Mouse (Mus musculus) ES-E14 (cell line): Measurements from ENCODE around the gene Map7d1. TPM values are rescaled to one million over a fixed set of nuclear protein-coding genes. Genes with fewer than 3 reads are reported as not detected.

Experiments used
- DNase-seq: peaks from one replicate; pipeline ENCODE4 v3.0.0-alpha.2; 2013; ENCODE audit warnings: low read depth, low spot score
- H3K27ac ChIP-seq: 2 replicates; pipeline ENCODE4 v1.5.1; 2012; ENCODE audit warnings: low read depth, mild to moderate bottlenecking, low read length, moderate library complexity, mixed read lengths; ENCODE audit not compliant: poor library complexity, insufficient read depth, severe bottlenecking
- H3K36me3 ChIP-seq: 2 replicates; pipeline ENCODE4 v1.6.1; 2012; ENCODE audit warnings: mild to moderate bottlenecking, low read length, moderate library complexity, mixed read lengths; ENCODE audit not compliant: control insufficient read depth, poor library complexity, insufficient read depth, severe bottlenecking
- H3K4me1 ChIP-seq, 2 experiments: fragments of 150-350 bp in 1 of 2; sonication (generic) in 1 of 2; 2 replicates each; pipeline ENCODE4 v1.6.1; 2012; ENCODE audit warnings: low read length in 2 of 2, mild to moderate bottlenecking in 1 of 2, mixed read lengths in 1 of 2; ENCODE audit not compliant: control insufficient read depth in 2 of 2, insufficient read depth in 2 of 2, poor library complexity in 1 of 2
- H3K4me3 ChIP-seq, 2 experiments: fragments of 150-350 bp in 1 of 2; sonication (generic) in 1 of 2; 2 replicates each; pipeline ENCODE4 v1.5.1; 2012; ENCODE audit warnings: low read length in 2 of 2, low read depth in 1 of 2, mild to moderate bottlenecking in 1 of 2, mixed read lengths in 1 of 2; ENCODE audit not compliant: insufficient read depth in 1 of 2, poor library complexity in 1 of 2, severe bottlenecking in 1 of 2
- H3K9ac ChIP-seq: 2 replicates; pipeline ENCODE4 v1.6.1; 2012; ENCODE audit warnings: low read depth, mild to moderate bottlenecking, low read length, mixed read lengths; ENCODE audit not compliant: poor library complexity, insufficient read depth, severe bottlenecking
- H3K9me3 ChIP-seq: fragments of 150-350 bp; sonication (generic); 2 replicates; pipeline ENCODE4 v1.6.1; 2012; ENCODE audit warnings: low read depth, mild to moderate bottlenecking, low read length; ENCODE audit not compliant: control insufficient read depth, insufficient read depth
- CHD2 ChIP-seq: IDR thresholded peaks from 2 replicates; pipeline ENCODE4 v1.6.1; 2014; ENCODE audit warnings: mild to moderate bottlenecking, low read depth, low read length, inconsistent platforms
- HCFC1 ChIP-seq: IDR thresholded peaks from 2 replicates; pipeline ENCODE4 v1.6.1; 2012; ENCODE audit warnings: low read length, inconsistent platforms, borderline replicate concordance; ENCODE audit not compliant: insufficient read depth
- MAFK ChIP-seq: IDR thresholded peaks from 2 replicates; pipeline ENCODE4 v1.6.1; 2014; ENCODE audit warnings: mild to moderate bottlenecking, low read depth, low read length, inconsistent platforms; ENCODE audit not compliant: insufficient read depth
- ZC3H11A ChIP-seq: IDR thresholded peaks from 2 replicates; pipeline ENCODE4 v1.6.1; 2012; ENCODE audit warnings: low read depth, mild to moderate bottlenecking, inconsistent platforms, low read length, borderline replicate concordance
- ZNF384 ChIP-seq: IDR thresholded peaks from 2 replicates; pipeline ENCODE4 v1.6.1; 2012; ENCODE audit warnings: low read depth, low read length, inconsistent platforms
- in situ Hi-C, 2 experiments: fragments of 600-800 bp; cut with MboI; formaldehyde crosslinking; loops; one replicate each; pipeline ENCODE4 v1.15.1; 2025; ENCODE audit warnings: low sequenced_read_pairs in 2 of 2, inconsistent platforms in 1 of 2; ENCODE audit not compliant: unreplicated experiment in 2 of 2
- total RNA-seq: library from RNA; depleted of rRNA; stranded (reverse); fragments of 300-350 nt; gene quantifications from 2 replicates; pipeline ENCODE4 v1.2.3, GENCODE M21; 2012

Gene Map7d1
- total RNA-seq, 1 experiment: 27.1 TPM

GRCm38 (mm10) chr4:126202303-126203181, 53.6 kb downstream of the Map7d1 start, which contains the start of gene Thrap3:
Gene Thrap3, minus strand, starts transcription at chr4:126202760.
- Histone ChIP-seq H3K9me3 (no peaks in the 10 kb centered on the region), H3K9ac (peak within 1 kb of the TSS; percentile 98), H3K27ac (peak within 1 kb of the TSS; percentile 96), H3K36me3 (peaks cover 5% of the 10 kb centered on the region; the same call in 1 of the 2 replicates), H3K4me3 (peak within 1 kb of the TSS; percentile 91 to 94), H3K4me1 (peaks cover 11 to 20% of the 10 kb centered on the region in 2 experiments)
- peak; percentile 94 for DNase-seq
- in situ Hi-C loops: no loop called here
- no peak for TF ChIP-seq ZC3H11A
- TF ChIP-seq ZNF384: no peak
- TF ChIP-seq CHD2: no peak
- TF ChIP-seq MAFK: no peak
- TF ChIP-seq HCFC1: peak; percentile 97

DNA sequence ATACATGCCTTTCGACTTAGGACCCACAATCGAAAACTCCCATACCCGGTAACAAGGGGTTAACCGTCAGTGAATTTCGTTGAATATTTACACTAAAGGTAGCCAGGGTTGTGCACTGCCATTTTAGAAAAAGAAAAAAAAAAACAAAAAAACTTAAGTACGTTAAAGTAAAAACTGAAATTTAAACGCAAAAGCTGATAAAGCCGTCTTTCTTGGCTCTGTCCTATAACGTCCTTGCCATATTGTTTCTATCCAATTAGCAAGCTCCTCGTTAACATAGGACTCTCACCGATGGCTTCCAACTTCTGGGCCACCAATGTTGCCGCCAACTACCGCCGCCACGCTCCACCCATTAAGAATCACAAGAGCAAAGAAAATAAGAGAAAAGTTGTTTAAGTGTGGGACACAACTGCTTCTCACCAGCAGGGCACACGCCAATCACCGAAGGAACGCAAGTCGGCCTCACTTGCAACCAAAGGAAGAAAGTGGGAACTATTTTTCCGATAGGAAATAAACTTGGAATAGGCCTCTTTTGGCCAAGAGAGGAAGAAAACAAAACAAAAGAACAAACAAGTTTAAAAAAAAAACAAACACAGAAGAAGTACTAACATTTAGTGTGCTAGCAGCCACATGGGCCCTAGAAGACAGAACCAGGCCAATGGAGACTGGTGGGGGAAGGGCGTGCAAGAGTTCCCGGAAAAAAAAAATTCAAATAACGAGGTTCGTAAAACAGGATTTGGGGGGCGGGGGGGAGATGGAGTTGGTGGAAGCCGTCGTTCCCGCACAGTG, 54.4 kb downstream of the Map7d1 start:
- peak overlapping the region; percentile 91 to 94 for H3K4me3 ChIP-seq
- in situ Hi-C loops: no loop called here
- no peaks in the 10 kb centered on the region for H3K9me3 ChIP-seq
- no peak for TF ChIP-seq HCFC1
- no peak for TF ChIP-seq ZNF384
- TF ChIP-seq CHD2: no peak
- TF ChIP-seq ZC3H11A: no peak
- peaks cover 8% of the 10 kb centered on the region; the same call in 1 of the 2 replicates for H3K36me3 ChIP-seq
- peaks cover 11 to 17% of the 10 kb centered on the region in 2 experiments for H3K4me1 ChIP-seq
- DNase-seq: no peak
- peak overlapping the region; percentile 96 for H3K27ac ChIP-seq
- peak overlapping the region; percentile 98 for H3K9ac ChIP-seq

- H3K27ac ChIP-seq: no peak overlapping the region
- peaks cover 11 to 17% of the 10 kb centered on the region in 2 experiments for H3K4me1 ChIP-seq
- no peak for TF ChIP-seq ZNF384
- TF ChIP-seq ZC3H11A: no peak
- TF ChIP-seq HCFC1: no peak
- no peak for TF ChIP-seq CHD2
- TF ChIP-seq MAFK: no peak
- peak overlapping the region; percentile 64; the same call in 1 of the 2 replicates for H3K9ac ChIP-seq
- no peak for DNase-seq
- H3K4me3 ChIP-seq: peak overlapping the region; percentile 91 to 94
- H3K9me3 ChIP-seq: no peaks in the 10 kb centered on the region
- H3K36me3 ChIP-seq: peaks cover 8% of the 10 kb centered on the region; the same call in 1 of the 2 replicates
- in situ Hi-C loops: no loop called here
These were observed 55.5 kb downstream of the Map7d1 start for GRCm38 (mm10) chr4:126200656-126201055.

DNA sequence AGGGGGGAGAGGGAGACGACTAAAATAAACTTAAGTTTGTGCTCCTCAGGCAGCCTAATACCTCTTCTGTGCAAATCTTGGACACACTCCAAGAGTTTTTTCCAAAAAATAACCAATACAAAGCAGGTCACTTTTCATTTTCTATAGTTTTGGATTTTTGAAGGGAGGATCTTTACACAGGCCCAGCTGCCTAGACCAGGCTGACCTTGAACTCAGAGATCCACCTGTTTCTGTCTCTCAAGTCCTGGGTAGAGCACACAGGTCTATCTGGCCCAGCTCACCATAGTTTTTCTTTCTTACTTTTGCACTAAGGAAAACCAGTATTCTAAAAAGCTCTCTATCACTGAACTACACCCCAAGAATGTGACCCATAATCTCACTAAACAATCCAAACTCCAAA, 56.1 kb downstream of the Map7d1 start:
- no peak for DNase-seq
- in situ Hi-C loops: no loop called here
- H3K4me3 ChIP-seq: peak overlapping the region; percentile 91 to 94; a peak in 2 of 4 replicates

More for the DNA sequence above, 56.1 kb downstream of the Map7d1 start:
- Histone ChIP-seq H3K9me3 (no peaks in the 10 kb centered on the region), H3K9ac (no peak overlapping the region), H3K27ac (no peak overlapping the region), H3K4me1 (peaks cover 11 to 17% of the 10 kb centered on the region in 2 experiments), H3K36me3 (peaks cover 8% of the 10 kb centered on the region; the same call in 1 of the 2 replicates)
- TF ChIP-seq MAFK (no peak), CHD2 (no peak), ZC3H11A (no peak), HCFC1 (no peak), ZNF384 (no peak)
